ENCODE assay signal across 29 mouse cellular contexts in the genomic region with DNA sequence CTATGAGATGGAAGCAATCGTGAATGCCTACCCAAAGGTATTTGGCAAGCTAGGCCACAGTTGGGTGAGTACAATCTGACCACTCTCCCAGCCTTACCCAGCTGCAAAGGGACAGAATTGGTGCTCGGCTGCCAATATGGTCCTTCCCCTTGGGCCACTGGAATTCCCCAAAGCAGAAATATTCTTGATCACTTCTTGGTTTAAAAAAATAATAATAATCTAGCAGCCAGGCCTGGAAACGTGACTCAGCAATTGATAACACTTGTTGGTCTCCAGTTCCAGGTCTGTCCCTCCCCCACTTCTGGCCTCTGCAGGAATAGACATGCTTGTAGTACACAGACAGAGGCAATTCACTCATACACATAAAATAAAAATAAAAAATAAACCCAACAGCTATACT. TPM values are rescaled to one million over a fixed set of nuclear protein-coding genes. Genes with fewer than 3 reads are reported as not detected.
DNase-seq lines count a peak whose midpoint lies in the region; ATAC-seq lines count a peak whose summit lies in the region.
"Had no signal": no experiment of that assay in that cellular context is flagged by ENCODE, and none has a peak within 500 bp of the region (broad histone marks: within the 10 kb centered on the region; RNA-seq: fewer than 3 reads in every experiment).

No protein-coding gene starts in this region.

- 49% methylated on average over 3 of the region's 3 CpGs for WGBS in liver, embryonic 13.5 days (ENCODE audit: insufficient replicate concordance)

- H3K27ac ChIP-seq in liver, embryonic 13.5 days = peak overlapping the region; percentile 47
- H3K27ac ChIP-seq: heart, embryonic 13.5 days; hindbrain, embryonic 14.5 days; limb, embryonic 13.5 days; macrophage; neural tube, embryonic 12.5 days had no signal

- H3K4me2 ChIP-seq in liver, embryonic 13.5 days = peak overlapping the region; percentile 8; the same call in 1 of the 2 replicates
- H3K4me2 ChIP-seq: heart, embryonic 13.5 days; hindbrain, embryonic 14.5 days; limb, embryonic 13.5 days; midbrain, embryonic 11.5 days; neural tube, embryonic 12.5 days had no signal

- no peaks in the 10 kb centered on the region for H3K9me3 ChIP-seq in liver, embryonic 13.5 days (replicated peaks)
- H3K9me3 ChIP-seq: heart, embryonic 13.5 days; limb, embryonic 13.5 days; neural tube, embryonic 12.5 days had no signal

- no peak overlapping the region for H3K9ac ChIP-seq in liver, embryonic 13.5 days
- H3K9ac ChIP-seq: forebrain, postnatal 0 days; heart, embryonic 13.5 days; hindbrain, embryonic 14.5 days; limb, embryonic 13.5 days; neural tube, embryonic 12.5 days had no signal

- no peaks in the 10 kb centered on the region for H3K27me3 ChIP-seq in liver, embryonic 13.5 days
- H3K27me3 ChIP-seq: heart, embryonic 13.5 days; neural tube, embryonic 12.5 days had no signal

- peak; percentile 2 for DNase-seq in heart, adult 11 months
- DNase-seq in heart, adult 9 months (ENCODE audit: low spot score in 2 of 2) = no peak
- peak; percentile 47 for DNase-seq in MEL-GATA-1-ER (ENCODE audit: extremely low read depth, low read depth)
- DNase-seq in liver, embryonic 13.5 days = peak; percentile 37
- no peak for DNase-seq in ovary, adult 18-20 months (ENCODE audit: low spot score)
- DNase-seq in embryo, embryonic 9.5 days (ENCODE audit: extremely low spot score) = no peak
- no peak for DNase-seq in adrenal gland, adult 8-10 months
- DNase-seq: adrenal gland, postnatal 10 days; cerebellum, adult 9-10 months; forebrain, postnatal 0 days; gastrocnemius, postnatal 25 days; heart, adult 18-20 months; heart, postnatal 10 days; kidney, adult 9 months; kidney, postnatal 14 days; lung, adult 2 months; lung, postnatal 10 days; right cerebral cortex, postnatal 14 days had no signal

- no peaks in the 10 kb centered on the region for H3K36me3 ChIP-seq in liver, embryonic 13.5 days
- H3K36me3 ChIP-seq: heart, embryonic 13.5 days; limb, embryonic 13.5 days; neural tube, embryonic 12.5 days had no signal

- peak; percentile 81 for ATAC-seq in liver, embryonic 13.5 days (ENCODE audit: low read depth)
- ATAC-seq in megakaryocyte progenitor cell, adult 5-6 weeks (replicated peaks; ENCODE audit: poor library complexity) = peak; percentile 61
- ATAC-seq: activated CD4-positive, CD25-positive, alpha-beta regulatory T cell, adult 4 months; forebrain, postnatal 0 days; intestine, postnatal 0 days had no signal

- H3K4me1 ChIP-seq in liver, embryonic 13.5 days (replicated peaks) = peaks cover 17% of the 10 kb centered on the region
- H3K4me1 ChIP-seq: heart, embryonic 13.5 days; limb, embryonic 13.5 days; neural tube, embryonic 12.5 days had no signal

- no peak overlapping the region for H3K4me3 ChIP-seq in liver, embryonic 13.5 days (replicated peaks)
- H3K4me3 ChIP-seq: erythroblast, embryonic 14.5 days; heart, embryonic 13.5 days; limb, embryonic 13.5 days; myocyte; neural tube, embryonic 12.5 days had no signal

RNA-seq across cellular contexts. Expression of gene Dock2, which starts 56.2 kb away (rescaled TPM):
- 2.8 and 3.6 TPM in 2 replicates for polyA plus RNA-seq in liver, embryonic 13.5 days (2015; fragmentation: Nextera tagmentation; extraction: Ambion mirVana)
- 78.5 and 83.5 TPM in 2 replicates for total RNA-seq in megakaryocyte progenitor cell, adult 5-6 weeks (2015)
- total RNA-seq in megakaryocyte progenitor cell, adult 5-6 weeks (2017) = 100 and 105 TPM in 2 replicates
- total RNA-seq in adrenal gland, adult 8-10 months (2022) = 1 to 10 TPM; 2.8 to 6.6 (median 4.8) TPM
- polyA plus RNA-seq: myocyte had no signal

Comparison
In these comparisons a context has a peak if more than half of its experiments do, and no peak if none do; other contexts are left out.
1. DNase-seq: peak in heart, adult 11 months (single experiment), MEL-GATA-1-ER (single experiment) and liver, embryonic 13.5 days (single experiment); none in heart, adult 9 months (0 of 2), ovary, adult 18-20 months (single experiment), embryo, embryonic 9.5 days (single experiment) and adrenal gland, adult 8-10 months (single experiment).
2. RNA of gene Dock2, which starts 56.2 kb away (total RNA-seq): 78.5 to 105 TPM in megakaryocyte progenitor cell, adult 5-6 weeks; 2.8 to 6.6 TPM in adrenal gland, adult 8-10 months; every median in the first group is over 10 times any median in the second.